Mouse (Mus musculus): Measurements from ENCODE around the gene 4931409K22Rik. TPM values are rescaled to one million over a fixed set of nuclear protein-coding genes. Genes with fewer than 3 reads are reported as not detected.

Gene 4931409K22Rik
- total RNA-seq, 2 experiments from 2014 or later: not detected

GRCm38 (mm10) chr5:24500851-24501250 lies 55.8 kb downstream of the 4931409K22Rik start:
- DNase-seq (ENCODE audit: low spot score): no peak

DNA sequence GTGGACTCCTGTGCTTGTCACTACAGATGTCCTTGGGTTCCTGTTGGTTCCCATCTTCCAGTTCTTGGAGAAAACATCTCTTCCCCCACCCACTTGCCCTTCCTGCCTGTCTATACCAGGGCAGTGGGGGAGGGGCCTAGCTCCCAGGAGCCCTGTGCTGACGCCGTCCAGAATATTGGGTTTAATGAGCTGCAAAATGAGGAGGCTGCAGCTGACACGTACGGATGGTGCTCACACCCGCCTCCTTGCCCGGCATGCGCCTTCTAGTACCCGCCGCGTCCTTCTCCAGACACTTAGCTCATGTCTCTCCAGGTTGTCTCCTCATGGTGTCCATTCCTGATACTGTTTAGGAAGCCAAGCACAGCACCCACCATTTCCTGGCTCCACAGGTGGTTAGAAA lies 57.5 kb downstream of the 4931409K22Rik start:
- DNase-seq (ENCODE audit: low spot score): no peak

DNA sequence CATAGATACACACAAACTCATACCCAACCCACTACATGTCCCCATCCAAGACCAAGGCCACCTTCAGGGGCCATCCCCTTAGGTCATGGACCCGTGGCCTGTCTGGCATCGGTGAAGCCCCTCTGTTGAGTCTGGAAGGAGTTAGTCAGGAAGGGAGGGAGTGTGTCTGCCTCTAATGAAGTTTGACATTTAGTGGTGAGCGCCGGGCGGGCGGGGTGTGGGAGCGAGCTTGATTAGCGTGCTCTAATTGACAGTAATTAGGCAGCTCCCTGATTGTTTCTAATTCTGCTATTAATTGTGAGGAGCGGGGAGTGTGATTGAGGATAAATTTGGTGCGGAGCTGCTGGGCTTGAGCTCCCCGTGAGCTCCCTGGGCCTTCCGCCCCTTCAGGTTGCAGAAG lies 59.1 kb downstream of the 4931409K22Rik start:
- DNase-seq (ENCODE audit: low spot score): no peak

GRCm38 (mm10) chr5:24496756-24497155 lies 59.9 kb downstream of the 4931409K22Rik start:
- DNase-seq (ENCODE audit: low spot score): no peak

DNA sequence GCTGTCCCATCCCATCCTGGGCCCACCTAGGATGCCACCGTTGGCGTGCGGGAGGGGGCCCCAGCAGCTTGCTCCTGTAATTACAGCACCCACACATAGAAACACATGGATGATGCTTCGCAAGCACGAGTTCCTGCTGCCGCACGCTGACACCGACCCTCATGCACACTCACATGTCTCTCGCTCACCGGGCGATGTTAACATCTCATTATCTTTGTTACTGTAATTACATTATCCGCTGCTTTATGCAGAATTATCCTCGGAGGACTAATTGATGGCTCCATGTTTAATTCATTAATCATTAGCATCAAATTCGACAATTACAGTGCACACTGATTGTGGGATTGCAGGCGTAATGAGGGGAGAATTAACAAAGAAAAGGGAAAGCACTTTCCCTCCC lies 61.6 kb downstream of the 4931409K22Rik start:
- no peak for DNase-seq (ENCODE audit: low spot score)

Small RNAs within 50 kb of the gene (microRNA-seq; reads per million reads assigned to microRNA genes)
- 285 reads per million, percentile 69 among the genes with 10 or more reads in this experiment for gene Mir671

Other genes with a start within 250 kb of the 4931409K22Rik start
- gene Kcnh2, start 205.2 kb downstream of the 4931409K22Rik start, total RNA-seq (2021): 1 to 10 TPM; 1.1 to 1.5 TPM
- gene Nos3, start 192.0 kb downstream of the 4931409K22Rik start, total RNA-seq (2021): 1 to 10 TPM; 4.3 to 8.1 TPM
- under 1 TPM; 0.16 to 0.19 TPM for gene Atg9b, start 164.7 kb downstream of the 4931409K22Rik start, total RNA-seq (2021)
- gene Abcb8, start 163.1 kb downstream of the 4931409K22Rik start, total RNA-seq (2021): 10 to 100 TPM; 30.4 to 40.3 TPM
- under 1 TPM; 0.32 to 0.38 TPM for gene Asic3, start 143.4 kb downstream of the 4931409K22Rik start, total RNA-seq (2021)
- gene Cdk5, start 133.3 kb downstream of the 4931409K22Rik start, total RNA-seq (2021): 10 to 100 TPM; 10.5 to 11.2 TPM
- 10 to 100 TPM; 13.9 to 14.3 TPM for gene Slc4a2, start 133.0 kb downstream of the 4931409K22Rik start, total RNA-seq (2021)
- 100 to 1,000 TPM; 183 to 194 TPM for gene Fastk, start 111.5 kb downstream of the 4931409K22Rik start, total RNA-seq (2021)
- 10 to 100 TPM; 17.7 to 23.3 TPM for gene Tmub1, start 109.0 kb downstream of the 4931409K22Rik start, total RNA-seq (2021)
- gene Agap3, start 104.6 kb downstream of the 4931409K22Rik start, total RNA-seq (2021): 10 to 100 TPM; 74.3 to 84.7 TPM
- gene Gbx1, start 29.6 kb downstream of the 4931409K22Rik start, total RNA-seq (2021): not detected
- 100 to 1,000 TPM; 101 to 107 TPM for gene Asb10, start 15.8 kb downstream of the 4931409K22Rik start, total RNA-seq (2021)
- gene Abcf2, start 20.7 kb upstream of the 4931409K22Rik start, total RNA-seq (2021): 100 to 1,000 TPM; 108 to 112 TPM
- gene Chpf2, start 29.9 kb upstream of the 4931409K22Rik start, total RNA-seq (2021): 10 to 100 TPM in 1 of 2 experiments, 1 to 10 TPM in 1; 8.9 to 10.3 TPM
- gene Smarcd3, start 67.6 kb upstream of the 4931409K22Rik start, total RNA-seq (2021): 100 to 1,000 TPM; 199 to 207 TPM
- 10 to 100 TPM; 31.1 to 33.2 TPM for gene Nub1, start 128.7 kb upstream of the 4931409K22Rik start, total RNA-seq (2021)
- not detected for gene Wdr86, start 173.9 kb upstream of the 4931409K22Rik start, total RNA-seq (2021)
- gene Crygn, start 201.2 kb upstream of the 4931409K22Rik start, total RNA-seq (2021): not detected

Measured in gastrocnemius, adult 18-20 months (tissue).